Mouse (Mus musculus): ENCODE data around the gene Ubash3a.

Ubash3a gene

DNA sequence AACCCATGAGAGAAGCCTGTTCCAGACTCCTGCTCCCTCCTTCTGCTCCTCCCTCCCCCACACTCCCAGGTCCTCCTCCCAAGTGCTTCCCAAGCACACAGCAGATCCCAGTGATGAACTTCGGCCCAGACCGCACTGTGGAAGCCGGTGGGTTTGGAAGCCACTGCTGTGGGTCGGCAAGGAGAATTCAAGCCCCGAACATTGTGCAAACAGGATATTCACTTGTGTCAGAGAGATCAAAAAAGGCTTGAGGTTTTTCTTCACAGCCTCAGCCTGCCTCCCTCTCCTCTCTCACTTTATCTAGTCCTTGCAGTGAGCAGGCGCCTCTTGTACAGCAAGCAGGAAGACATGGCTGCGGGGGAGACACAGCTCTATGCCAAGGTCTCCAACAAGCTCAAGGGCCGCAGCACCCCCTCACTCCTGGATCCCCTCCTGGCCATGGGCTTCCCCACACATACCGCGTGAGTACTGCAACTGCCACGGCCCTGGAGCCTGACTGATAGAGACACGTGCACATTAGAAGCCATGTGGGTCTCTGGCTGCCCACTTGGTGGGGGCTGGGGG, at the start of gene Ubash3a:
Gene Ubash3a, plus strand, starts transcription at position 103 of the 564 bp plus-strand sequence.
- DNase-seq (ENCODE audit: low read depth, low spot score): no peak

DNA sequence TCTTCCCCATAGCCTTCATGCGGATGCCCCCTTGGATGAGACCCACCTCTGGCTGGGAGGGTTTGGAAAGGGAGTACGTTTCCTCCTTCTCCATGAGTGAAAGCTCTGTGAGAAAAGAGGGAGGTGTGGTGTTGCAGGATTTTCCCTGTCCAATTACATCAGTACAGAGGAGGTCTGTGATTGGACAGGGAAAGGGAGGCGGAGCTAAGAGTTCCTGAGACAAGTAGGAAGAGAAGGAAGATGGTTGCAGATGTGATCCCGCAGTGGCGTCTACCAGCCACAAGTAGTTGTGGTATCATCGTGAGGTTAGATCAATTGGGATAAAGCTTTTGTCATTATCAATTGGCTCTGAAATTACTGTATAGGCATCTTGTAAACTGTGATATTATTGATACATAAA, 49.8 kb upstream of the Ubash3a start:
- peak; percentile 42 for DNase-seq (ENCODE audit: low read depth, low spot score)

DNA sequence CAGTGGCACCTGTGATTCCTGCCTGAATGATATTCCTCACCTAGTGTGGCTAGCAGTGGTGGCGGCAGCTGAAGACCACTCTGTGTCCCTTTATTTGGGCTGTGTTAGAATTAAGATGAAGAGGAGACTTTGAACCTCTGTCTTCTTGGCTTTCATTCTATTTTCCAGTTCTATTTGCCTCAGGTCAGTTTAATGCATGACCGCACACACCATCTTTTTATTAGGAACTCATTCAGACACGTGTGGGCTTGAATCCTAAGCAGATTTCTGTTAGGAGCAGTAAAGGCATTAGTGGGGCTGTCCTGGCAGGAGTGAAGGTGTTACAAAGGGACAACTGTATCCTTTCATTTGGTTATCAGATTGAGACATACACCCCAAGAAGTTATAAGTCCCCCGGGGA, 47.4 kb upstream of the Ubash3a start:
- no peak for DNase-seq (ENCODE audit: low read depth, low spot score)

DNA sequence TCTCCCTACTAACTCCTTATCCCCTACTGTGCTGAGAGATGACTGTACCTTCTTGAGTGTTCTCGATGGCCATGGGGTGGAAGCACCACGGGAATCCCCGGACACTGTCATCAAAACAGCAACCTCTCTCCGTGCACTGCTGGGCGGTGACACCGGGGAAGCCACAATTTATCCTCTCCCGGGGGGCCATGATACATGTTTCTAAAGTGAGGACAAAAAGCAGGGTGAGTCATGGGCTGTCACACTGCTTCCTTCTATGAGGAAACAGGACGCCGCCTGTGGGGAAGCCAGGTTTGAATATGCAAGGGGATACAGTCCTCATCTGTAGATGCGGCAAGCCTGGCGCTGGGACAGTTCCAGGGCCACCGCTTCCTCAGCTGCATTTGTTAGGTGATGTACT, 45.1 kb upstream of the Ubash3a start:
- DNase-seq (ENCODE audit: low read depth, low spot score): no peak

DNA sequence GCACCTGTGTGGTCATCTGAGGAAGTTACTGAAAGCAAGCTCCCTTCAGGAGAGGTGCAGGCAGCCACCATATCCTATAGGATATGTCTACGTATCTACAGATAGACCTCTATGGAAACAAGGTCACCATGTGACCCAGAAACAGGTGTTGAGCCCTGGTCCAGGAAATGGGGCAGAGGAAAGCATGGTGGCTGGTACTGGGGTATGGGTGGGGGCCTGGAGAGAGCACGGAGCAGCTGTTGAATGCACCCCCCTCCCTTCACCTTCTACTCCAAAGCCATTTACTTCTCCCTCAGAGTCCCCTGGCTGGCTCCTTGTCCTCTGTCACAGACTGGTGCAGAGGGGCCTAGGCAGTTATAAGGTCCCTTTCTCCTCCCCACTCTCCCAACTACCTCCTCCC, 43.9 kb upstream of the Ubash3a start:
- no peak for DNase-seq (ENCODE audit: low read depth, low spot score)

DNA sequence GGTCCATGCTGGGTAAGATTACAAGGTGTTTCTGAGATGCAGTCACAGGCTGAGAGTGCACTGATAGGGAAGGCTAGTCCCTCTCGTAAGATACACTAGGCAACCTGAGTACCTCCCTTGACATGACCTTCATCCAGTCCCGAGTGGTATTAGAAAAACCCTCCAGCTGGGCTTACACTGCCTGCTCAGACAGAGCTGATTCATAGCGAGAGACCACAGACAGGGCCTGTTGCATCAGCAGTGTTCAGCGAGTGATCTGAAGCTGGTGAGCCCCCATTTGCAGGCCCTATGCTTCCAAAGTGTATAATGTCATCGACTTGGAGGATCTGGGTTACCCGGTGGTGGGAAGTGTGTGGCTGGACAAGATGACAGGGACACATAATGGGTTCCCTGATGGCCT, 42.5 kb upstream of the Ubash3a start, which contains the start of gene Tff1:
Gene Tff1, minus strand, starts transcription at position 151 of the 400 bp plus-strand sequence.
- DNase-seq (ENCODE audit: low read depth, low spot score): no peak

DNA sequence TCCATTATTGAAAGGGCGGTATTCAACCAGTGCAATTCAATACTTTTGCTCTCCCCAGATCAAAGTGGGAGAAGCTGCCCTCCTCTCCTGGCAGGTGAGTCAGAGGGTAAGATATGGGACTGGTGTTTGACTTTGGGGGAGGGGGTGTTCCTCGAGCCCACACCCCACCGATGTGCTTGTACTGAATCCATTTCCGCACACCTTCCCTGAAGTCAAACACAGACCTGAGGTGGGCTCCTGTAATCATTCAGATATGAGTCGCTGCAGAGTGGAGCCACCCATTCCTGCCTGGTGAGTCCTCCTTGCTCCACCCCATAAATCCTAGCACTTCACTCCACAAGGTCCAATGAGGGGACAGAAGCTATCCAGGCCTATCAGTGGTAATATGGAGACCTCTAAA, 37.9 kb upstream of the Ubash3a start:
- DNase-seq (ENCODE audit: low read depth, low spot score): no peak

DNA sequence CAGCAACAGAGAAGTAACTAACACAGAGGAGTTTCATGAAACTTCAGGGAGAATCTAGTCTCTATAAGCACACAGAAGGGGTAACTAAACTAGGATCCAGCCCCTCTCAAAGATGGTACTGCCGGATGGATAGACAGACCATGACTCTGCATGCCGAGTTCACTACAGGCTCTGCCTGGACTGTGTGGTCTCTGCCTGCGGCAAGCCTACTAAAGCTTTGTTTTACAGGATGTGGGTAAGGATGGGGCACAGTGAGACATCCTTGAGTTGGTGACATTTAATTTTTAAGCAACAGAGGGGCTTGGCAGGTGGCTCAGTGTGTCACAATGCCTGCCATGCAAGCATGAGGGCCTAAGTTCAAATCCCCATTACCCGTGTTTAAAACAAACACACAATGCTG, 31.4 kb upstream of the Ubash3a start:
- DNase-seq (ENCODE audit: low read depth, low spot score): no peak

DNA sequence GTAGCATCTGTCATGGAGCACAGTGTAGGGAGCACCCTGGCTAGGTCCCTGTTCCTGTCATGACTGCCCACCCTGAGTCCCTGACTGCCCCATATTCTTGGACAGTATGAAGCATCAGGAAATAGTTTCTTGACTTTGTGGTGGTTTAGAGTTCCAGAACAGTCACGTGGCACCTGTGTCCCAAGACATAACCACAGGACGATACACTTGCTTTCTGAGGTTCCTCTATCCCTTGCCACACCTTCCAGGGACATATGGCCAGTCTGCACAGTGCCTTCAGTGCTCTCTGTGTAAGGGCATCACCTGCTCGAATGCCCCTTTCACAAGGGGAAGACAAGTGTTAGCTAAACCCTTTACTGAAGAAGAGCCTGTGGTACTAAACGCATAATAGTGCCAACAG, 26.2 kb upstream of the Ubash3a start:
- DNase-seq (ENCODE audit: low read depth, low spot score): no peak

DNA sequence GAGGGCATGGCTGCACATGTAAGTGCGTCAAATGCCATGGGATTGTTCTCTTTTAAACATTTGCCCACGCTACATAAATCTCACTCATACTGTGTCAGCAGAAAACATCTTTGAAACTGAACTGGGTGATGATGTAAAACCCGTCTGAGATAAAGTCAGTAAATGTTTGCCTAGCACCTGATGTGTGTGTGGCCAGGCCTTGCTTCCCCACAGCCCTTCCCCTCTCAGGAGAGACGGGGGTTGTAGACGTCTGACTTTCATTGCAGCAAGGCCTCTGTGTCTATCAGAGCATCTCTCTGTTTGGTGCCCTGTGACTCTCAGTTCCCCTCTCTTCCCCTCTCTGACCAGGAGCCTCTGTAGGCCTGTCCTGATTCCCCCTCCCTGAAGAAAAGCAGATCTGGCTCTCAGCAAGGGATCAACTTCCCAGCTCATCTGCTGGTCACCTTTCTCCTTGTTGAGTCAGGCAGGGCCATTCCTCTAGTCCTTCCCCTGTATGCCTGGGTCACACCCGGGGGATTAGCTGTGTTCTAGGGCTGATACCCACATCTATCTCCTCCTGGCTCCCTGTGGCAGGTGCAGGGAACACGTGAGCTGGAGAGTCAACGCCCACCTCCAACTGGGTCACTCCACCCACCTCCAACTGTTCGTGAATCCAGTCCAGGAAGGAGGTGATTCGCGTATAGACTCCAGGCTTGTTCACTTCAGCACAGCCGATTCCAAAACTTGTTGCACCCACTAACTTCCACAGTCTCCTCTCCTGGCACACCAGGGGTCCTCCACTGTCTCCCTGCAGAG, 24.3 kb upstream of the Ubash3a start:
- DNase-seq (ENCODE audit: low read depth, low spot score): peak; percentile 17

DNA sequence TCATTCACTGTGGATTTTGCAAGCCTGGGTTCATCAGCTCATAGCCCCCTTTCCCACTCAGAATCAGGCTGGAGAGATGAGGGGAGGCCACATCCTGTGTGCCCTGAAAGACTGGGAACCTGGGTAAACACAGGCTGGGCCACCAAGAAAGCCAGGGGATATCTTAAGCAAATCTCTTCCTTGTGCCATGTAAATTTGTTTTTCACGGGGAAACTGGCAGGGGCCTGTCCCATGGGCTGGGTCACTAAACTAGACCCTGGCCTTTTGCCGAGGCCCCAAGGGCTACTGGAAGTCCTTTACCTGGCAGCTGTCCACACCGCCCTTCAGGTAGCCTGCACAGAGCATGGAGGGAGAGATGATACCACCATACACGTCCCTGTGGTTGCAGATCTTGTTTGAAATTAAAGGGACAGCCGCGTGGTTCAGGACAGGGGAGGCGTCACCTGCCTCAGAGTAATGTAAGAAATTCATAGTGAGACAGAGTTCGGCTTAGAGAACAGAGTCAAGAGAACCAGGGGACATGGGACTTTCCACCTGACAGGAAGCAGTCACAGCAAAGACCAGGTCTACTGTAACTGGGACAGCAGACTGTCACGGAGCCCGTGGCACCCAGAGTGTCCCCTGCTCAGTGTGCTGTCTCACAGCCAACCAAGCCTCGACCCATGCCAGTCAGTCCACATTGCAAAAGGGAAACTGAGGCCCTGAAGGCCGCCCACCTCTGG, 23.2 kb upstream of the Ubash3a start:
- no peak for DNase-seq (ENCODE audit: low read depth, low spot score)

DNA sequence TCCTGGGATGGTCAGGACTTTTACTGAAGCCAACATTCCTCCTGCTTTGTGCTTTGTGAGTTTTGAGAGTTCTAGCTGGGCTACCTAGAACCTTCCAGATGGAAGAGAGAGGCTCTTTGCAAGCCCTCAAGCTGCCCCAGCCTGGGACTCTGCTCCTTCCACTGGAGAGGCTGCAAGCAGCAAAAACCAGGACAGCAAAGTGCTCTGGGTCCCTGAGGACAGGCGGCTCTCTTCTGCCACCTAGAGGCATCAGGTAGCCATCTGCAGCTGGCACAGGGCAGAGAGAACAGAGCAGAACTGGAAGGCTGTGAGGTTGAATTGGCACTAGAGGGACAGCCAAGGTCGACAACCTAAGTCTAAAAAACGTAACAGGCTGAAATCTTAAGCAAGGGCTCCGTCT, 20.3 kb upstream of the Ubash3a start:
- peak; percentile 62 for DNase-seq (ENCODE audit: low read depth, low spot score)

DNA sequence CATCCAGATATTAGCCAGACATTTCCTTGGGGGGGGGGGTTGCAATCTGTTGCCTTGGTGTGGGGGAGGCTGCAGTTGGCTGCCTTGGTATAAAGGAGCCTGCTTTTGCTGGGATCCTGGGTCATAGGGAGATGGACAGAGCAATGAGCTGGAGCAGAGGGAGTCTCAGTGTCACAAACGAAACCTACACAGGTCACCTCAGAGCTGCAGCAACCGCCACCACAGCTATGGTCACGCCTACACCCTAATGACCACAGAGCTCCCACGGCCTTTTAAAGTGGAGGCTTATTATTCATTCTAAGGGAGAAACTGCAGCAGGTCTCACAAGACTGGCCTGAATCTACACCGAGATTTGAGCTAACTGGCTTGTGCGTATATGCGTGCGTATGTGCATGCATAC, 15.8 kb upstream of the Ubash3a start:
- no peak for DNase-seq (ENCODE audit: low read depth, low spot score)

DNA sequence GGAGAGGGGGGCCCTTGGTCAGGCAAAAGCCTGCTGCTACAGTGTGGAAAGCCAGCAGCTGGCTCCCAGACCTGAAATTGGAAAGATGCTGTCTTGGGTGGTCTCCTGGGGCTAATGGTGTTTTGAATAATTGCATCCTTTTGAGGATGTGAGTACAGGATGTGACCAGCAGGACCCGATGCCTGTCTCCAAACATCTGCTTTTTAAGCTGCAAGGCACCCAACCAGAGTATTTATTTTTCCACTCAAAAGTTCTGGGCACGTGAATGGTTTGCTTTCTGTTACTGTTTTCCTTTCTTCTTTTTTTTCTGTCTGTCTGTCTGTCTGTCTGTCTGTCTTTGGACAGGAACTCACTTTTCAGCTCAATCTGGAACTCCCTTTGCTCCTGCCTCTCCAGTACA, 15.0 kb upstream of the Ubash3a start:
- DNase-seq (ENCODE audit: low read depth, low spot score): no peak

DNA sequence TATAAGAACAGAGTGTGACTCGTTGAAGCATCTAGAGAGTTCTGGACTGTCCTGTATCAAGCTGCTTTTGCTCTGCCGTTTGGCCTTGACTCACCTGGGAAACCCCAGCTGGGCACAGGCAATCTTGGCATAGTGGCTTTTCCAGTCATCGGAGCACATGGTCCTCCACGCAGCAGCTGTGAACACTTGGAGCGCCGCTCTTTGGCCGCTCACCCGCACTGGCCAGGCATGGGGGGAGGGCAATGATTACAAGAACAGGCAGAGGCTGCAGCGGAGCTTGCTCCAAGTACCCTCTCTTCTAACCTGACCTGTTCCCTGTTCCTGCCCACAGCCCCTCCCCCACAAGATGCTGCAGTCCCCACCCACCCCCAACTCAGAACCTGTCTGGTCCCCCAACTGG, 14.3 kb upstream of the Ubash3a start:
- no peak for DNase-seq (ENCODE audit: low read depth, low spot score)

DNA sequence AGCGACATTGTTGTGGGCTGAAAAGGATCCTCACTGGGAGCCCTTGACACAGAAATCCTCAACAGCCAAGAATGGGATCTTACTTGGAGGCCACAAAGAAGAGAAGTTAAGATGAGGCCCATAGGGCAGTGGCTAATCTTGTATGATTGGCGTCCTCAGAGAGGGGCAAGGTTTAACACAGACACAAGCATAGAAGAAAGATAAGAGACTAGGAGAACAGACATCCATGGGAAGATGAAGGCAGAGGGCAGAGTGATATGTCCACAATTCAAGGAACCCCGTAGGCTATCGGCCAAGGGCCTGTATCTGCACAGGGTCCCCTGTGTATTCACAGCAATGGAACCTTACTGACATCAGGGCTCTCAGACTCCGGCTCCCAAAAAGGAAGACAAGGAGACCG, 12.5 kb upstream of the Ubash3a start:
- DNase-seq (ENCODE audit: low read depth, low spot score): no peak

DNA sequence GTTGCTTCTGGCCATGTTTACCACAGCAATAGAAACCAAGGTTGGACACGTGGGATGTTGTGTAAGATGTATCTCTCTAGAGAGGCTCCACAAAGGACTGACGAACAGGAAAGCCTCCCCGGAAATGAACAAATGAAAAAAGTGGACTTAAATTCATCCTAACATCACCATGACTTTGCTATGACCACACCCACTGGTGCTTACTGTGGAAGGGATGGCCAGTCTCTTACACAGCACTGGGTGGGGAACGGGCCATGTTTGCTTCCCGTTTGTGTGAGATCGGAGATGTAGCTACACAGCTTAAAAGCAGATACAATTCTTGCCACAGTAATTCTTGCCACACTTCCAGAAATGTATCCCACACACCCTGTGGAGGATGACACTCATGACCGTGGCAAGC, 11.4 kb upstream of the Ubash3a start:
- no peak for DNase-seq (ENCODE audit: low read depth, low spot score)

DNA sequence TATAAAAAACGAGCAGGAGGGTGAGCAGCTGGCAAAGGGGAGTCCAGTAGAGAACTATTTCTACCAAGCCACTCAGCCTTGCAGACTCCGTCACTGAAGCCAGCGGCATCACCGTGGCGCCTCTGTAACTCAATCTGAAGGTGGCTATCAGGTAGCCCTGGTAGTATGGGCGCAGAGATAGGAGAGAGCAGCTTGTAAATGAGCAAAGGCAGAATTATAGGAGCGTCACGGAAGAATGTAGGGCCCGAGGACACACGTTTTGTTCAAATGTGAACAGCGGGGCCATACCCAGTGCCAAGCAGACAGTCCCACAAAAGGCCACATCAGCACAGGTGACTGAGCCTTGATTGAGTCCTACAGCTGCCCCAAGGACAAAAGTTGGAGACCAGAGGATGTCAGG, 8.8 kb upstream of the Ubash3a start, which contains the start of gene Tmprss3:
Gene Tmprss3, minus strand, starts transcription at position 101 of the 400 bp plus-strand sequence.
- no peak for DNase-seq (ENCODE audit: low read depth, low spot score)

DNA sequence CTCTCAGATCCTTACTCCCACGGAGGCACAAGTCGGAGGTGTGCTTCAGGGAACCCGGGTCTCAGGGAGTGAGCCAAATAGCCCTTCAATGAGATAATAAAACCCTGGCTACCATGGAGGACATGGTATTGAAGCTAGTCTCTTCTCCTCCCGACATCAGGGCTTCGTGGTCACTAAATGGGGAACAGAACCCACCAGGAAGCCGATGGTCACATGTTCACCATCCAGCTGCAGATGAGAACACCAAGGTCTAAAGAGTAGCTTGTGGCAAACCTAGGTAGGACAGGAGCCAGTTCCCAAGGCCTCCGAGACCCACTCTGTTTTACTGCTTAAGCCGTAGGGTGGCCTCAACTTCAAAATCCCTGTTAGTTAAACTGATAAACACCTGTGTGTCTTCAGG, 981 bp downstream of the Ubash3a start:
- no peak for DNase-seq (ENCODE audit: low read depth, low spot score)

DNA sequence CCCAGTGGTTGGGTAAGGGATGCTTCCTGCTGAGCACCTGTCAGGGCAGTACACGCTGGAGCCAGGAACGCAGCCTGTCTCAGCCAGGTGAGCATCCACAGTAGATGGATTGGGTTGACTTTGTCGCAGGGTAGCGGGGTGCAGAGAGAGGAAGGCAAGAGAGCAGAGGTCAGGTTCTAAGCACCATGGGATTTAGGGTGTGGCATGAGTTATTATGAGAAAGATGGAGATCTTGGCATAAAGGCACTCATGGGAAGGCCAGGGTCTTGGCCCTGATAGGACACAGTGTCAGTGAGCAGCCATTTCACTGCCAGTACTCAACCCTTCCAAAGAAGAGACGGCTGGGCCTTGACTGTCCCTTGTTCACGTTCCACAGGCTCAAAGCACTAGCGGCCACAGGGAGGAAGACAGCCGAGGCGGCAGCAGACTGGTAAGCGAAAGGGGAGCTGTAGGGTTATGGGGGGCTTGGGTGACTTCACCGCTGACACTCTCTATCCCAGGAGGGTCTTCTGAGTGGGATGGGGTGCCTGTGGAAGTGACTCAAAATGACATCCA, 1.8 kb downstream of the Ubash3a start:
- DNase-seq (ENCODE audit: low read depth, low spot score): no peak

DNA sequence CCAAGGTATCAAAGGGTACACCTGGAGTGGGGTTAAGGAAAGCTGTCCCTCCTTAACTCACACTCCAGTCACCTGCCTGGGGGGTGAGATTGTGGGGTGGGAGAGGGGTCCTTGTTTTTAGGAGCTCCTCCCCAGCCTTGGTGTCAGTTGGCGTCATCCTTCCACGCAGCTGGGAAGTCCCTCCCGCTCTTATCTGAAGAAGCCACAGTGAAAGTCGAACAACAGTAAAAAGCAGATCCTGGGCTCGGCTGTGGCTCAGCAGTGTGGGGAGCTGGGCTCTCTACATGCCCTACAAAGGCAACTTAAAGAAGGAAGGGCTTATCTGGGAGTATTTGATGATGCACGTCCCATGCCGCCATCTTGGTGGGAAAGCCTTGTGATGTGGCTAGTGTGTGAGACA, 2.6 kb downstream of the Ubash3a start:
- no peak for DNase-seq (ENCODE audit: low read depth, low spot score)

DNA sequence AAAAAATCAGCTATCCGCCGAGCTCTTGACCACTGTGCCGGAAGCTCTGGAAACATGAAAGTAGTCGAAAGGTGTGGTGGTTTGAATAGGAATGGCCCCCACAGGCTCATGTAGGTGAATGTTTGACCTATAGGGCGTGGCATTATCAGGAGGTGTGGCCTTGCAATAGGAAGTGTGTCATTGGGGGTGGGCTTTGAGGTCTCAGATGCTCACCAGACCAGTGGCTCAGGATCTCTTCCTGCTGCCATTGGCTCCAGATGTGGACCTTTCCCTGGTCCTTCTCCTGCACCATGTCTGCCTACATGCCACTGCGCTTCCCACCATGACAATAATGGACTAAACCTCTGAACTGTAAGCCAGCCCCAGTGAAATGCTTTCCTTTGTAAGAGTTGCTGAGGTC, 4.2 kb downstream of the Ubash3a start:
- peak; percentile 75 for DNase-seq (ENCODE audit: low read depth, low spot score)
